Mouse (Mus musculus) kidney, adult 11 months (tissue): ENCODE results near the gene Med20.

Experiments
- DNase-seq: peaks from one replicate; pipeline ENCODE4 v3.0.0; 2022

The Med20 gene

DNA sequence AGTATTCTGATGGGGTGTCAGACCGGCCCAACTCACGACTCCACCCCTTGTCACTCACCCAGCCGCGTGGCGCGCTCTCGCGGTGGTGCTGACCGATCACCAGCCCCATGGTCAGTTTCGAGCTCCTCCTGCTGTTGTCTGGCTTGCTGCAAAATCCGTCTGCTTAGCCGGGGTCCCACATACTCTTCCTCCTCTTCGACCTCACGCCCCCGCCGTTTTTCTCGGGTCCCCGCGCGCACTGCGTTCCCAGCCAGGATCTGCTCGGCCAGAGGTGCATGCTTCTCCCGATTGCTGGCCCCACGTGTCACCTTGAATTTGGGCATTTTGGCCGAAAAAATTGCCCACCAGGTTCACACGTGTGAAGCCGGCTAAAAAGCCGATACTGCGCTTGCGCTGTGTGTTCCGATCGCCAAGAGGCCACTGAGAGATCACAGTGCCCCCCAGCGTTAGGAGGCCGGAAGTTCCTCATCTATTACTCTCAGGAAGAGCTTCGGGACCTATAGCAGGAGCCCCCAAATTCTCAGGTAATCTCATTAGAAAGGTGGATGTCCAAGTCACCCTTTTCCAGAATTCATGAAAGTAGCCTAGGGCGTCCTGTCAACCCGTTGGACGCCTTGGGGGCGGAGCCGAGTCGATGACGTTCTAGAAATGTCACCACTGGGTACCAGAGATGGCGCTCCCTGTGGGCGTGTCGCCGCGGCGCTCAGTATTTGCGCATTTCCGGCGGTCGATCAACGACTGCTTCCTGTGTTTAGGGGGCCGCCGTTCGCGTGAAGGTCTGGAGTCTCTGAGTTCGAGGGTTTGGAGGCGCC lies at the start of gene Med20, which contains the start of the genes Bysl and Gm20517:
TSS of gene Med20 (plus strand) at position 734 of the 812 bp plus-strand sequence.
TSS of gene Bysl (minus strand) at position 644 of the 812 bp plus-strand sequence.
TSS of gene Gm20517 (plus strand) at position 741 of the 812 bp plus-strand sequence.
- peak; percentile 94 for DNase-seq

- no peak for DNase-seq
These were observed 48.5 kb upstream of the Med20 start for GRCm38 (mm10) chr17:47562875-47563274.

DNA sequence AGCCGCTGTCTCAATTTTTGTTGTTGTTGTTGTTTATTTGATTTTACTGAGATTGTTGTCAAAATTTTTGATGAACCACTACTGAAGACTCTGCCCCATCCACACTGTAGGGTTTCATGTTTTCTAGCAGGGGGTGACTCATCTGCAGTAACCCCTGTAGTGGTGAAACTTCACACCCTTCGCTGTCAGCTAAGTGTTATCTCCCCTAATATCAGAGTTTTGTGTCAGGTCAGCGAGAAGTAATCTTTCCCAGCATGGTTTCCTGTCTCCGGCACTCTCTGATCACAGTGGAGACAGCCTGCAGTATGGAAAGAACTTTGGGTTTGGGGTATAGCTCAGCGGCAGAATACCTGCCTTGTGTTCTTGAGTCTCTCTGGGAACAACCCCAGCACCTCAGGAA lies 46.8 kb upstream of the Med20 start:
- DNase-seq, result no peak

DNA sequence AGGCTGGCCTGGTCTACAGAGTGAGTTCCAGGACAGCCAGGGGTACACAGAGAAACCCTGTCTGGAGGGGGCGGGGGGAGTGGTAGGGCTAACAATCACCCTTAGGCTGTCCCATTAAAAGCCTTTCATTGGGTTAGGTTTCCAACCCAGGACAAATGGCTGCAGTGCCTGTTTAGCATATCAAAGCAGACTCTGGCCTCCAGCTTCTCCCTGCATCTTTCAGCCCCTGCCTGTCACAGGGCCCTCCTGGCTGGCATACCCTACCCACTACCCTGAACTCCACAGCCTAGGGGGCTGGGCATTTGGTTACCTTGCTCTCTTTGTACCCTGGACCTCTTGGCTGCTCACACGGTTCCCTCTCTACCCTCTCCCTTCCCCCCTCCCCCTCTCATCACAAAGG lies 45.2 kb upstream of the Med20 start:
- no peak for DNase-seq

GRCm38 (mm10) chr17:47567271-47567670 lies 44.1 kb upstream of the Med20 start:
- peak; percentile 61 for DNase-seq

DNA sequence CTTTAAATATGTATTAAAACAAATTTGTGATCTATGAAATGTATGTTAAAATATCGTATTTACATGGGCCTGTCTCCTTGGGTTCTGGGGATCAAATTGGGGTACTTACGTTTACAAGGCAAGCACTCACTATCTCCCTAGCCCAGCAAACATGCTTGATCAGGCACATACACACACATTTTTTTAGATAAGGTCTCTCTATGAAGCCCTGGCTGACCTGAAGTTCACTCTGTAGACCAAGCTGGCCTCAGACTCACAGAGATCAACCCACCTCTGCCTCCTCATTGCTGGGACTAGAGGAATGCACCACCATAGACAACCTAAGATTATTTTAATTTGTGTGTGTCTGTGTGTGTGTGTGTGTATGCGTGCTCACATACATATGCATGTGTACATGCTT lies 43.0 kb upstream of the Med20 start:
- no peak for DNase-seq

DNA sequence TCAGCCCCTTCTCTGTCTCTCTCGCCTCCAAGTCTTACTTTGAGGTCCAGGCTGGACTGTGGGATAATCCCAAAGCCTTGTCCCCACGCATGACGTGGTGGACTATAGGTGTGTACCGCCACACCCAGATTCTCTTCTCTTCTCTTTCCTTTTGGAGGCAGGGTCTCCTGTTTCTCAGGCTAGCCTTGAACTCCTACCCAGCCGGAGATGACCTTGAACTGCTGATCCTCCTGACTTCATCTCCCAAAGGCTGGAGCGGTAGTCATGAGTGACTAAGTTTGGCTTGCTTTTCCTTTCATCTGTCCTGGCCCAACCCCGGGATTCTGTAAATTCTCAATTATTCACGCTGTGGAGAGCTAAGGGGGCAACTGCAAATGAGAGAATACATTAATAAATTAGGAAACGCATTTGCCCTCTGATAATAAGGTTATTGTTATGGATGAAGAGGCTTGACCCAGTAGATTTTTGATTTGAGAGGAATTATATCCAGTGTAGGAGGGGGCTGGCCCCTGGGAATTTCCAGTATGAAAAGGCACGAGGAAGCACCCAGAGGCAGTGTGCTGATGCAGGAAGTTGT lies 42.3 kb upstream of the Med20 start:
- no peak for DNase-seq

DNA sequence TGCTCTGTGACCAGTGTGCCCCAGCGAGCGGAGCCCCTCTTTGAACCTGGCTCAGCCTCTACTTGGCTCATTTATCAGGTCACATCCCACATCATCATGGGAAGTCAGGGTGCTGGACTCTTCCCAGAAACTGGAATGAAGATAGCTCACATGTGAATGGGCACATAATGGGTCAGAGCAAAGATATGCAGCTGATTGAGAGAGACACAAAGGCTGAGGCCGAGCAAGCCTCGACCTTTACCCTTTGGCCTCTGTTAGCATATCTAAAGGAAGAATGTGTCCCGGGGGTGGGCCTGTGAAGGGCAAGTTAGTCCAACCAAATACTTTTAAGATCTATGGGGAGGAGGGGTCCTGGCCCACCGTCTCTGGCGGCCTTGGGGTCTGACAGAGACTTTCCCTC lies 39.8 kb upstream of the Med20 start:
- no peak for DNase-seq

DNA sequence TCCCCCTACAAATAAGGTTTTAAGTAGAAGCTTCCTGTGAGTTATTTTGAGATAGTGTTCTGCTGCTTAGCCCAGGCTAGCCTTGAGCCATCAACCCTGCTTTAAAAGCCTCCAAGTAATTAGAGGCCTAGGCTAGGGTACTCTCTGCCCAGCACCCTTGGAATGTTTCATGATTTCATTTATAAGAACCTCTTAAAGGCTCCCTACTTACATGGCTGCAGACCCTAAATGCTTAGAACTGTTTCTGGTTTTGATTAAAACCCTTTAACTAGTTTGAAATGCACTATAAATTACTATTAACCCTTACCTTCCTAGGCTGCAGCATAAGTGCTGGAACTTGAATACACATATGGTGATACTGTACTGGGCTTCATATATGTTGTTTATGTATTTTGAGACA lies 38.9 kb upstream of the Med20 start:
- DNase-seq, result no peak

DNA sequence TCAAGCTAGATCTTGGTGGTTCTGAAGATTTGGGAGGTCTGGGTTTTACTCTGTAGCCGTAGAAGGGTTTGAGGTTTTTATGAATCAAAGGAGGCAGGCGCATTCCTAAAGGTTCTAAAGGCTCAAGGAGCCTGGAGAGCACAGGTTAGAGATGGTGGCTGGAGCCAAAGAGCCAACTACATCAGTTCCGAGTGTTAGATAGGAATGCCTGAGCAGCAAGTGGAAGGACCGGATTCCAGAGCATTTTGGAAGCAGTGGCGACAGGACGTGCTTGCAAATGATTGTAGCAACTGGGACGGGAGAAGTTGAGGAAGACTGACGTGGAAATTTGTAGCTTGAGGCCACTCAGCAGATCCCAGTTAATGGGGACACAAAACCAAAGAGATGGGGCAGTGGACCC lies 37.4 kb upstream of the Med20 start:
- no peak for DNase-seq

- DNase-seq, result no peak
These were observed 36.6 kb upstream of the Med20 start for GRCm38 (mm10) chr17:47574830-47575229.

DNA sequence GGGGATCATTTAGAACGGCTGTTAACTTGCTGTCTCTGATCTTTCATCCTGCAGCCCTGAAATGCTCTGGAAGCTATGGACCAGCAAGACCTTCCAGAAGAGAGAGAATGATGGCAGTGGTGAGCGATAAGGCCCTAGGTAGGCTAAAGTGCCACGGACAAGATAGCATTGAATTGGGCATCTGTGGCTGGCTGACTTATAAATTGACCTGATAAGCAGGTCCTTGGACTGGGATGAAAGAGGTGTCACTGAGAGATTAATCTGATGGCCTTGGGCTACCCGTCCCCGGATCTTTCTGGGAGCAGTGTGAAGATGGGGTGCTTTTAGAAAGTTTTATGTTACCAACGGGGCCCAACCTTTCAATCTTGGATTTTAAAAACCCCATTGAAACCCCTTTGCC lies 32.7 kb upstream of the Med20 start:
- no peak for DNase-seq

GRCm38 (mm10) chr17:47580962-47581361 lies 30.4 kb upstream of the Med20 start:
- DNase-seq, result no peak

- DNase-seq, result no peak
These were observed 22.9 kb upstream of the Med20 start for GRCm38 (mm10) chr17:47588517-47588916.

DNA sequence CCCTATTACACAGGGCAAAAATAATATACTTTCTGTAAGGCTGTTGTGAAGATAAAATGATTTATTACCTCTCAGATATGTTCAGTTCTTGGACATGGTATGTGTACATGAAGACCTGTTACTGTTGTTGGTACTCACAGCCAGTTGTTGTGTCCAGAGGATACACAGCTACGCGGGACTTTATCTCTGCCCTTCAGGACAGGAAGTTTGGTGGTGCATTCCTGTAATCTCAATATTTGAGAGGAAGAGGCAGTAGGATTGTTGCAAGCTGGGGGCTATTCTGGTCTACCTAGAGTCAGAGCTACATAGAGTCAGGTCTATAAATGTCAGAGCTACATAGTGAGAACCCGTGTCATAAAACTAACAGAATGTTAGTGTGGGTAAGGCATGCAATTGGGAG lies 20.3 kb upstream of the Med20 start:
- DNase-seq, result no peak

GRCm38 (mm10) chr17:47593215-47593853 lies 18.0 kb upstream of the Med20 start:
- peak; percentile 90 for DNase-seq

- no peak for DNase-seq
These were observed 17.6 kb upstream of the Med20 start for GRCm38 (mm10) chr17:47593854-47594182.

- DNase-seq, result peak; percentile 59
These were observed 17.0 kb upstream of the Med20 start for GRCm38 (mm10) chr17:47594183-47594968.

GRCm38 (mm10) chr17:47594969-47595247 lies 16.5 kb upstream of the Med20 start:
- DNase-seq, result no peak

GRCm38 (mm10) chr17:47595248-47596161 lies 15.9 kb upstream of the Med20 start:
- DNase-seq, result peak; percentile 81

GRCm38 (mm10) chr17:47596162-47596838 lies 15.1 kb upstream of the Med20 start:
- no peak for DNase-seq

- no peak for DNase-seq
These were observed 14.6 kb upstream of the Med20 start for GRCm38 (mm10) chr17:47596839-47597164.
